Mouse (Mus musculus): ENCODE results near the gene Ccdc80.

Gene Ccdc80

DNA sequence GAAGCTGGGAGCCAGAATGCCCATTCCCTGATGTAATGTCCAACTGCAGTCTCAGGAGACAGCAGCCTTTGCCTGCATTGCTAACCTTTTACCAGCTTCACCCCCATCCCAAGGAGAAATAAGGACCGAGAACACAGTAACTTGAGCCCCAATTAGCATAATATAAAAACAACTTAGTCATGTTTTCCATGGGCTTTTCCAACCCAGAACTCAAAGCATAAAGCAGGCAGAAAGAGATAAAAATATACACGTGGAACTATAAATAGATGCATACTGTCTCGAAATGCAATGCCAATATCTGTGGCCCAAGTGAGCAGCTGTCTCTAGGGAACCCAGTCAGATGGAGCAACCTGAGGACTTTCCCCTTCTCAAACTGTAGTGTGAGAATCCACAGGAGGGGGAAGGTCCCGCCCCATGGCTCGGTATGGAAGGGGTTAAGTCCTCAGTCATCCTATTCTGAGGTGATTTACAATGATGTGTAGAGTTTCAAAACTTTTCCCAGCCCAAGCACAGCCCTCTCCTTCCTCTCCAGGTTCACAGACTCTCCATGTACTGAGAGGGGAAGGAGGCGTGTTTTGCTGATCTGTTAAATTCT, at the start of gene Ccdc80:
Gene Ccdc80, plus strand, starts transcription at position 266 of the 595 bp plus-strand sequence.
- DNase-seq (ENCODE audit: extremely low read depth, insufficient read length, low spot score), result peak; percentile 36

- DNase-seq (ENCODE audit: extremely low read depth, insufficient read length, low spot score), result no peak
Observed at GRCm38 (mm10) chr16:45044844-45045243, 48.4 kb upstream of the Ccdc80 start.

DNA sequence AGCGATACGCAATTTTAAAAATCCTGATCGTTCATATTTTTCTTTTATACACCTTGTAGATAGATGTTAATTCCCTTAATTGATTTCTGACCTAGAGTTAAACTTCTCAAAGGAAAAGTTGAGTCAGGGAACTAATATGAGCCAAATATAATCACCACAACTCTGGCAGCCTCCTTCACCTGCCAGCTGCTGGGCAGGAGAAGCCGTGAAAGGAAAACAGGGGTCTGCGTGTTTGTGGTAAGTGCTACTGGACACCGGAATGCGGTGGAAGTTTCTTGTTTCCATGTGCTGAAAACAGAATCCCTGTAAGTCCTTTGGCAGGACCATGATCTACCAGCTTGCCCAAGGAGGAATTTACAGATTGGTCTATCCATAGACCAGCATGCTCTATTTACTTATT, 36.0 kb upstream of the Ccdc80 start:
- DNase-seq (ENCODE audit: extremely low read depth, insufficient read length, low spot score), result peak; percentile 14

DNA sequence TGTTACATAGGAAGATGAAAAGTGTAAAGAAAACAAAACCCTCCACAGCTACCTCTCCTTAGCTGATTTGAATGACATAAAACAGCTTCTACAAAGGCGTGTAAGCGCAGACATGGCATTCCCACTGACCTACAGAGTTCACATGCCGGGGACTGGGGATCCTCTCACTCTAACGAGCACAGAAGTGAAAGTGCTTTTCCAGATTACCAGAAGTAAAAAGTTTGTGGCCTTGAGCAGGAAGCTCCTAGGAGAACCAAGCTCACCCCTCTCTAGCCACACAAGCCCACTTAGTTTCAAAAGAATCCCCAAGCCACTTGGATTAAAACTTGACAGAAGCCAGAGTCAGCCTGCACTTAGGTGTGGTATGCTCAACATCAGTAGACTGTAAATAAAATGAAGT, 35.3 kb upstream of the Ccdc80 start:
- DNase-seq (ENCODE audit: extremely low read depth, insufficient read length, low spot score), result no peak

- DNase-seq (ENCODE audit: extremely low read depth, insufficient read length, low spot score), result no peak
Observed at GRCm38 (mm10) chr16:45061140-45061539, 32.1 kb upstream of the Ccdc80 start.

GRCm38 (mm10) chr16:45070383-45071083, 22.7 kb upstream of the Ccdc80 start:
- peak; percentile 74 for DNase-seq (ENCODE audit: extremely low read depth, insufficient read length, low spot score)

DNA sequence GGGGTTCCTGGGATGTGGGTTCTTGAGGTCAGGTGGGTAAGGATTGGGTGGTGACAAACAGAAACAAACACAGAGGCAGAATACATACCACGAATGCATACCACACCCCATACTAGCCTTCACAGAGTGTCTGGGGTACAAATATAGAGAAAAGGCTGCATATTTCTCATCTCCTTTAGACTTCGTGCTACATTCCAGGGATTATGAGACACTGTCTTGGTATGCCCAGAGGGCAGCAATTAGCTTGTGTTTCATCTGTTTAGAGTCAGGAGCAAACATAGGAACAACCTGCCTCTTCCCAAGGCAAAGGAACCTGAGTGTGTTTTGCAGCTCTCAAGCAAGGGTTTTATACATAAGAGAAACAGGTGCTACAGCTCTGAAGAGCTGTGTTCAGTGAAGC, 21.8 kb upstream of the Ccdc80 start:
- DNase-seq (ENCODE audit: extremely low read depth, insufficient read length, low spot score), result no peak

GRCm38 (mm10) chr16:45077517-45078080, 15.6 kb upstream of the Ccdc80 start:
- peak; percentile 51 for DNase-seq (ENCODE audit: extremely low read depth, insufficient read length, low spot score)

DNA sequence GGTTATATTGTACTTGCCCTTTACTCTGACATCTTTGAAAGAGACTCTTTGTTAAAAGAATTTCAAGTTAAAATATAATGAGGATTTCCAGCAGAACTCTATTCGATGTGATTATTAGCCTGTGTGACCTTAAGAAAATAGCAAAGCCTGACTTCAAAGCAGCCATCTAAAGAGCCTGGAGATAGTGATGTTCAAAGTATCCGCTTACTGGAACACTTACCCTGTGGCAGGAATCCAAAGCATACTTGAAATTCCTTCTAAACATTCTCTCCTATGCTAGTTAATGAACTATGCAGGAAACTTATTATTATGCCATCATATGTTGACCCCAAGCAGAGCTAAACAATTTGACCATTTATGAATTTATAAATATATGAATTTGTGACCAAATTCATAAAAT, 13.9 kb upstream of the Ccdc80 start:
- DNase-seq (ENCODE audit: extremely low read depth, insufficient read length, low spot score), result no peak

- DNase-seq (ENCODE audit: extremely low read depth, insufficient read length, low spot score), result no peak
Observed at GRCm38 (mm10) chr16:45088842-45089241, 4.4 kb upstream of the Ccdc80 start.

GRCm38 (mm10) chr16:45090005-45090404, 3.2 kb upstream of the Ccdc80 start:
- peak; percentile 28 for DNase-seq (ENCODE audit: extremely low read depth, insufficient read length, low spot score)

DNA sequence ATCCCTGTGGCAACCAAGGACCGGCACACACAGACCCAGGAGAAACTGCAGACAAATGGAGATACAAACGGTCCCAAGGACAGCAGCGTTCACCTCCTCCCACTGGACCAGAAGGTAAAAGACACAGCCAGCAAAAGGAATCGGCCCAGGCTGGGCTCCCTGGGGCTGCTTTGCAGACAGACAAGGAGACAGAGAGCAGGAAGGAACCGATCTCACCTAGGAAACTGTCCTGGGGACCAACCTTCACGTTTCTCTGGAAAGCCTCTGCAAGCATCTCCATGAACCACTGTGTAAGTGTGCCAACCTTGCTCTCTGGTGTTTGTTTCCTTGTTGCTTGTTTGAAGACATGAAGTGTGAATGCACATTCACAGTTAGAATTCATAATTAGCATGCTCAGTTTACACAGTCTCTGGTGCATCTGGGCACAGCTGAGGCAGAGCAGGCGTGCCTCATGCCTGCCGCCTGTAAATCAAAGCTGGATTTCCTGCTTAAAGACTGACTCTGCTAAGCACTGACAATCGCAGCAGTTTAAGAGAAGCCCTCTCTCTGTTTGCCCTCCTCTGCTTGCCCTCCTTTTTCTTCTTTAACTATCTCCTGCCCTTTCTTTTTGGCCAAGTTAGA, 1.0 kb downstream of the Ccdc80 start:
- DNase-seq (ENCODE audit: extremely low read depth, insufficient read length, low spot score), result peak; percentile 31

- DNase-seq (ENCODE audit: extremely low read depth, insufficient read length, low spot score), result no peak
Observed at GRCm38 (mm10) chr16:45095030-45095429, 1.8 kb downstream of the Ccdc80 start.

DNA sequence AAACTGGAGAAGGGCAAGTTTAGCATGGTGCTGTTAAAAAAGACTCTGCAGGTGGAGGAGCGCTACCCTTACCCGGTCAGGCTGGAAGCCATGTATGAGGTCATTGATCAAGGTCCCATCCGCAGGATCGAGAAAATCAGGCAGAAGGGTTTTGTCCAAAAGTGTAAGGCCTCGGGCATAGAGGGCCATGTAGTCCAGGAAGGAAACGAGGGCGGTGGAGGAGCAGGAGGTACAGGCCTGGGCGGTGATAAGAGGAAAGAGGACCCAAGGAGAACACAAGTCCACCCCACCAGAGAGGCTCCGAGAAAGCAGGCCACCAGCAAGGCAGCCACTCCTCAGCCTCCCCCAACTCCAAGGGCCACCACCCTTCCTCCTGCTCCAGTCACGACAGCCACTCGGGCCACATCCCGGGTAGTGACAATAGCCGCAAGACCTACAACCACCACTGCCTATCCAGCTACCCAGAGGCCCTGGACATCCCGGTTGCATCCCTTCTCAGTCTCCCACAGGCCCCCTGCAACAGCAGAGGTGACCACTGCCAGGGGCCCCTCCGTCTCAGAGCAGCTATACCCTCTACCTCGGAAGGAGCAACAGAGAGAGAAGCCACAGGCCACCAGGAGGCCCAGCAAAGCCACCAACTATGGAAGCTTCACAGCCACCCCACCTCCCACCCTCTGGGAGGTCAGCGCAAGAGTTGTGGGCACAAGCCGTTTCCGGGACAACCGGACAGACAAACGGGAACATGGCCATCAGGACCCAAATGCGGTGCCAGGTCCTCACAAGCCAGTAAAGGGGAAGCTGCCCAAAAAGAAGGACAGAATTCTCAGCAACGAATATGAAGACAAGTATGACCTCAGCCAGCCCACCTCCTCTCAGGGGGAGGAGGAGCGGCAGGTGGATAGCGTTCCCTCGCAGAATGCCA, 2.6 kb downstream of the Ccdc80 start:
- DNase-seq (ENCODE audit: extremely low read depth, insufficient read length, low spot score), result no peak

DNA sequence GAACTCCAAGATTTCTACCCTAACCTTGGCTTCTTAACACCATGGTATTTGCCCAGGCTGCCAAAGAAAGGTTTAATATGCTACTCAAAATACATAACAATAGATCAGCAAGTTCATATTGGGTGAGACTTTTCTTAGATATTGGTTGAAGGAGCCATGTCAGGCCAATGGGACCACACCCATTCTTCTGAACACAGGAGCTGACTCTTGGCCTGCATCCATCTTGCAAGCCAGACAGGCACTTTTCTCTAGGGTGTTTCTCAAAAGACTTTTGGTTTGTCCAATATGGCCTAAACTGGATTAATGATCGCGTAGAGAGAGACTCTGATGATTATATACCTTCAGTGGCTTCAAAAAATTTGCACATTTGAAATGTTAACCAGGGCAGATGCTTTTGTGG, 4.3 kb downstream of the Ccdc80 start:
- no peak for DNase-seq (ENCODE audit: extremely low read depth, insufficient read length, low spot score)

DNA sequence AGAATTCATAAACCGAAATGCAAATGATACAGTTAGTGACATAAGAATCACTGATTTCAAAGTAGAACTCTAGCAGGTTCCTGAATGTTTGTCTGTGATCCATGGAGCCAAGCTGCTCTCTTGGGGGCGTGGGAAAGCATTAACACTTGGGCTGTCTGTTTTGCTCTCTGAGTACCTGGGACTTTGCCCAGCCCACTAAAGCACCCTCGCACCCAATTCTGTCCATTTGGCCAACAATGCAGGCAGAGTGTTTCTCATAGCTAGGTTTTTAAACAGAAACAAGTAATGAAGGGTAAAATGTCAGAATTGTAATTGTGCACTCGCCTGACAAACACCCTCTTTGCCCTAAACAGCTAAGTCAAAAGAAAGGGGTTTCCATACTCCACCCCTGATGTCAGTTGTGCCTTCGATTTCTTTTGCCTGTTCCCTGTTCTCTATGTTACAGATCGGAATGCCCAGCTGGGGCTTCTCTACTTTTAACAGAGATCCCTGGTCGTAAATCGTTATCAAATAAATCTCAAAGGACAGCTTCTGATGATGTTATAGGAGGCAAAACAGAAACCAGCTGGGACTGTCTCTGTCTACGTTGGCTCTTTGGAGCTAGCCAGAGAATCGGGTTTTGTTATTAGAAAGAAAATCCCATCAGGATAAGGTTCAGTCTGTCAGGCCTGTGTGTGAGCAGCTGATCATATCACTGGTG, 5.1 kb downstream of the Ccdc80 start:
- DNase-seq (ENCODE audit: extremely low read depth, insufficient read length, low spot score), result no peak

GRCm38 (mm10) chr16:45098886-45099210, 5.6 kb downstream of the Ccdc80 start:
- DNase-seq (ENCODE audit: extremely low read depth, insufficient read length, low spot score), result no peak

GRCm38 (mm10) chr16:45100892-45101291, 7.7 kb downstream of the Ccdc80 start:
- DNase-seq (ENCODE audit: extremely low read depth, insufficient read length, low spot score), result no peak

- DNase-seq (ENCODE audit: extremely low read depth, insufficient read length, low spot score), result no peak
Observed at GRCm38 (mm10) chr16:45104993-45105392, 11.8 kb downstream of the Ccdc80 start.

DNA sequence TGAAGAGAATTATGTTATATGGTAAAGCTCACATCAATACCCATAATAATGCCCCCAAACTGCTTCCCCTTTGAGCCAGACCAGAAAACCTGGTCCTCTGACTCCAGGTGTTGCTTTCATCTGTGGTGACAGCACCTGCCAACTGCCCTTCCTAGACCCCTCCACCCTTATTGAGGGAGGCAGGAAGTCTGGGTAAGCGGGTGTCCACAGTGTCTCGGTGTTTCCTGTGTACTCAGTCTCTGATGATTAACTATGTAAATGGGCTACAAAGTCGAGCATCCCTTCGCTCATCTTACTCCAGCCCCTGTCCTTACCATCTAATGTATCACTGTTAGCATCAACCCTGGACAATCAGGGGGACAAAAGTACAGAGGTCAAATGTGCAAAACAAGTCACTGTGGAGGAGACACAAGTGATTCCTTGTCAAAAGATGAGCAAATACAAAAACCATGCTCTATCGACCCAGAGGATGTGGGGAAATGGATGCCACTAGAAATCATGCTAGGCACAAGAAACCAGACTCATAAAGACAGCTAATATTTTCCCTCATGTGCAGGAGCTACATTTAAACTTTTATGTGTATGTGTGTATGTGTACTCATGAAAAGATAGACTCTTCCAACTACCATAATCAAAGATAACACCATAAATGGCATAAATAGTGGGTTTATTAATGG, 15.1 kb downstream of the Ccdc80 start:
- no peak for DNase-seq (ENCODE audit: extremely low read depth, insufficient read length, low spot score)
